Mouse (Mus musculus) testis, adult 2 months (tissue): ENCODE results near the gene Yif1b. TPM values are rescaled to one million over a fixed set of nuclear protein-coding genes. Genes with fewer than 3 reads are reported as not detected.
A peak's percentile ranks its signal among the peaks of the same experiment; 100 is the strongest.

Experiments
- H3K27ac ChIP-seq: fragments of 200-500 bp; 2 replicates; pipeline ENCODE4 v1.5.1; 2012; ENCODE audit warnings: low read depth, low read length; ENCODE audit not compliant: control insufficient read depth, insufficient read depth
- H3K27me3 ChIP-seq: fragments of 200-500 bp; 2 replicates; pipeline ENCODE4 v1.6.1; 2012; ENCODE audit warnings: mild to moderate bottlenecking, low read length, moderate library complexity; ENCODE audit not compliant: control insufficient read depth, insufficient read depth
- H3K36me3 ChIP-seq: fragments of 200-500 bp; 2 replicates; pipeline ENCODE4 v1.6.1; 2012; ENCODE audit warnings: mild to moderate bottlenecking, low read length; ENCODE audit not compliant: control insufficient read depth, insufficient read depth
- H3K4me1 ChIP-seq: fragments of 200-500 bp; 2 replicates; pipeline ENCODE4 v1.6.1; 2012; ENCODE audit warnings: low read length; ENCODE audit not compliant: control insufficient read depth, insufficient read depth
- H3K4me3 ChIP-seq: fragments of 200-500 bp; 2 replicates; pipeline ENCODE4 v1.5.1; 2012; ENCODE audit warnings: low read depth, mild to moderate bottlenecking, low read length, moderate library complexity, mixed read lengths; ENCODE audit not compliant: control insufficient read depth
- CTCF ChIP-seq: fragments of 200-500 bp; IDR thresholded peaks from 2 replicates; pipeline ENCODE4 v1.5.1; 2012; ENCODE audit warnings: low read depth, mild to moderate bottlenecking, inconsistent platforms, low read length, moderate library complexity; ENCODE audit not compliant: control insufficient read depth, insufficient read depth, insufficient replicate concordance
- POLR2A ChIP-seq: fragments of 200-500 bp; IDR thresholded peaks from 2 replicates; pipeline ENCODE4 v1.6.1; 2012; ENCODE audit warnings: low read depth, mild to moderate bottlenecking, inconsistent platforms, low read length, moderate library complexity; ENCODE audit not compliant: control insufficient read depth
- polyA plus RNA-seq: library from polyadenylated mRNA; depleted of rRNA; stranded (reverse); fragments of >200 nt; gene quantifications from 2 replicates; pipeline ENCODE4 v1.2.3, GENCODE M21; 2012

Yif1b gene
- polyA plus RNA-seq, 1 experiment: 321 TPM

DNA sequence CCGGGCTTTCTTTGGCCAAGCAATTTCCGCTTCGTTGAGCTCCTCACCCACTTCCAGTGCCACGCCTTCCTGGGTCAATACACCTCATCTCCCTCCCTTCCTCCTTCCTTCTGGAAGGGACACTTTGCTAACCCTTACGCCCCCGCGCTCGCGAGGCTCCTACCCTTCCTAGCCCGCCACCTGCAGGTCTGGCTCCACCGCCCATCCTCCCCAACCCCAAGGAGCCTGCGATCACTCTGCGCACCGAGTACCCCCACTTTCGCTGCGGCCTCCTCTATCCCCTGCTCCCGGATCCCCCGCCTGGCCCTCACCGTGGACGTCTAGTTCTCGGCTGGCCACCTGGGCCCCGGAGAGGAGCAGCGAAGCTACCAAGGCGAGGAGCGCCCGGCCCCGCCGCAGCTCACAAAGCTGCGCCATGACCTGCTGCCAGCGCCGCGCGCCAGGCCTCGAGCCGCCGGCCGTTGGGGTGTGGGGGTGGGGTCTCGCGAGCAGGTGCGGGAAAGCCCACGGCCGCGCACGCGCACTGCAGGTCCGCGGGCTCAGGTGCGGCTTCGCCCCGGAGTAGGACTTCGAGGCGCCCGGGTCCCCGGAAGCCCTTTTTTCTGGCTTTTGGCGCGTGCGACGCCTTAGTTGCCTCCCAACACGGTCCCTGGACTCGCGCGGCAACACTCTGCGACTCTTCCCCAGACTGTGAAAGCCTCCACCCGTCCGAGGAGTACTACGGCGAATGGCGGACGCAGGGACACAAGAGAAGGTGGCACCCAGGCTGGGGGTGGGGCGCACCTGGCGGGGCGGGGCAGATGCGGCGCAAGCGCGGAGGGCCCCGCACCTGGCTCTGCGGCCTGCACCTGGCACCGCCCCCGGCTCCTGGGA is 43.3 kb downstream of the Yif1b start, which contains the start of gene Spint2:
Gene Spint2, minus strand, starts transcription at position 712 of the 873 bp plus-strand sequence.
- Histone ChIP-seq H3K4me1 (peaks cover 11% of the 10 kb centered on the region), H3K4me3 (peak within 1 kb of the TSS; percentile 95), H3K27ac (peak within 1 kb of the TSS; percentile 92), H3K36me3 (no peaks in the 10 kb centered on the region), H3K27me3 (no peaks in the 10 kb centered on the region)
- TF ChIP-seq CTCF (no peak), POLR2A (peak; percentile 60)

DNA sequence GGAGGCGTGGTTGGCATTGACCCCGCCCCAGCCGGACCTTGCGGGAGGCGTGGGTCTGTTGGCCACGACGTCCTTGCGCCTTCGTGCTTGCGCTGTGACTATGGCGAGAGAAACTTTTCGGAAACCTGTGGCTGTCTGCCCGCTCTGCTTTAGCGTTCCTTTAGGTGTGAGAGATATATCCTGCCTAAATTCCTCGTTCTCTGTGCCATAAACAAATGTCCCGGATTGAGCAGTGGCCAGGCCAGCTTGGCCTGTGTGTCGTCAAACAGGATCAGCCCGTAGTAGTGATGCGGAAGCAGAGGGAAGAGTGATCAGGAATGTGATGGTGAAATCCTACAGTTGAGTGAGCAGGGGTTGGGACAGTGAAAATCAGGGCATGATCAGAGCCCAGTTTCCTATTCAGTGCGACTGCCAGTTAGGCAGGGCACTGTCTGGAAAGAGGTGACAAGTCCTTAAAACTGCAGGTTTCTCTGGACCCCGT is 44.0 kb downstream of the Yif1b start:
- Histone ChIP-seq H3K36me3 (no peaks in the 10 kb centered on the region), H3K27me3 (no peaks in the 10 kb centered on the region), H3K27ac (peak overlapping the region; percentile 92), H3K4me3 (peak overlapping the region; percentile 95), H3K4me1 (peaks cover 11% of the 10 kb centered on the region)
- TF ChIP-seq POLR2A (no peak; the same call in 1 of the 2 replicates), CTCF (no peak)

DNA sequence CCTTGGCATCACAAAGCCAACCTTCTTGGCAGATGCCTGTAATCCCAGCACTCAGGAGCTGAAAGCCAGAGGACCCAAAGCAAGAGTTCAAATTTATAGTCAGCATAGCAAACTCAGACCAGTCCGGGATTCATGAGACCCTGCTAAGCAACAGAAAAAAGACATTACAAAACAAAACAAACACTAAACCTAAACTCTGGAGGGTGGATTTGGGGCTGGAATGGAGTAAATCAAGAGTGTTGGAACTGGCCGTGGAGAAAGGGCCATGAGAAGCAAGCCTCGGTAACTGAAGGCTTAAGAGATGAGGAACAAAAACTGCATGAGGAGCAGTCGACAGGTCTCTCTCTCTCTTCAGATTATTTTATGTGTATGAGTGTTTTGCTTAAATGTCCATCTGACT is 45.7 kb downstream of the Yif1b start:
- Histone ChIP-seq H3K36me3 (no peaks in the 10 kb centered on the region), H3K4me1 (peaks cover 17% of the 10 kb centered on the region), H3K27me3 (no peaks in the 10 kb centered on the region), H3K27ac (no peak overlapping the region), H3K4me3 (no peak overlapping the region)
- TF ChIP-seq CTCF (no peak), POLR2A (no peak)

- Histone ChIP-seq H3K27me3 (no peaks in the 10 kb centered on the region), H3K4me1 (peaks cover 20% of the 10 kb centered on the region), H3K4me3 (no peak overlapping the region), H3K27ac (no peak overlapping the region), H3K36me3 (no peaks in the 10 kb centered on the region)
- TF ChIP-seq POLR2A (no peak), CTCF (no peak)
Measured at GRCm38 (mm10) chr7:29284523-29284922, 46.4 kb downstream of the Yif1b start.

- Histone ChIP-seq H3K27me3 (no peaks in the 10 kb centered on the region), H3K4me3 (peak overlapping the region; percentile 67), H3K4me1 (peaks cover 16% of the 10 kb centered on the region), H3K36me3 (no peaks in the 10 kb centered on the region), H3K27ac (no peak overlapping the region)
- TF ChIP-seq POLR2A: no peak
- TF ChIP-seq CTCF: no peak
Measured at GRCm38 (mm10) chr7:29287481-29287880, 49.4 kb downstream of the Yif1b start.

- Histone ChIP-seq H3K27ac (peak overlapping the region; percentile 64), H3K4me3 (peak overlapping the region; percentile 67), H3K4me1 (peaks cover 14% of the 10 kb centered on the region), H3K27me3 (no peaks in the 10 kb centered on the region), H3K36me3 (no peaks in the 10 kb centered on the region)
- TF ChIP-seq CTCF (no peak), POLR2A (0 out of 2 replicates have a peak, but pooled peaks have one; percentile 19)
Measured at GRCm38 (mm10) chr7:29288079-29288478, 50.0 kb downstream of the Yif1b start.

GRCm38 (mm10) chr7:29288942-29289638 is 51.0 kb downstream of the Yif1b start, which contains the start of gene Ppp1r14a:
TSS of gene Ppp1r14a (plus strand) at chr7:29289308.
- peak within 1 kb of the TSS; percentile 67 for H3K4me3 ChIP-seq
- H3K27ac ChIP-seq: peak within 1 kb of the TSS; percentile 50
- H3K27me3 ChIP-seq: no peaks in the 10 kb centered on the region
- peak; percentile 61 for TF ChIP-seq POLR2A
- peak; percentile 82 for TF ChIP-seq CTCF
- H3K36me3 ChIP-seq: no peaks in the 10 kb centered on the region
- peaks cover 14% of the 10 kb centered on the region for H3K4me1 ChIP-seq
